Mouse (Mus musculus) heart, embryonic 11.5 days (tissue): ENCODE results near the gene Aifm2. TPM values are rescaled to one million over a fixed set of nuclear protein-coding genes. Genes with fewer than 3 reads are reported as not detected.
A peak's percentile ranks its signal among the peaks of the same experiment; 100 is the strongest.

Source experiments
- ATAC-seq: fragments of 200-750 bp; cut with Nextera tagmentation; replicated peaks from 2 replicates; pipeline ENCODE4 v1.8.0; 2017; ENCODE audit warnings: moderate library complexity; ENCODE audit not compliant: insufficient number of reproducible peaks, low FRiP score, low TSS enrichment
- H3K27ac ChIP-seq: fragments of 300-500 bp; sonication (generic); 2 replicates; pipeline ENCODE4 v1.5.1; 2014; ENCODE audit warnings: mild to moderate bottlenecking, low read depth, low read length
- H3K27me3 ChIP-seq: fragments of 300-500 bp; sonication (generic); 2 replicates; pipeline ENCODE4 v1.6.1; 2014; ENCODE audit warnings: mild to moderate bottlenecking, low read length, mixed read lengths; ENCODE audit not compliant: control insufficient read depth, insufficient read depth
- H3K36me3 ChIP-seq: fragments of 300-500 bp; sonication (generic); 2 replicates; pipeline ENCODE4 v1.6.1; 2014; ENCODE audit warnings: mild to moderate bottlenecking, low read length, moderate library complexity, mixed read lengths; ENCODE audit not compliant: control insufficient read depth, insufficient read depth
- H3K4me1 ChIP-seq: fragments of 300-500 bp; sonication (generic); 2 replicates; pipeline ENCODE4 v1.6.1; 2014; ENCODE audit warnings: low read length; ENCODE audit not compliant: control insufficient read depth, insufficient read depth
- H3K4me2 ChIP-seq: fragments of 300-500 bp; sonication (generic); 2 replicates; pipeline ENCODE4 v1.6.1; 2014; ENCODE audit warnings: mild to moderate bottlenecking, moderate library complexity
- H3K4me3 ChIP-seq: fragments of 300-500 bp; sonication (generic); 2 replicates; pipeline ENCODE4 v1.5.1; 2014; ENCODE audit warnings: low read depth, low read length
- H3K9ac ChIP-seq: fragments of 300-500 bp; sonication (generic); 2 replicates; pipeline ENCODE4 v1.6.1; 2014; ENCODE audit warnings: mild to moderate bottlenecking, low read depth, low read length, moderate library complexity
- H3K9me3 ChIP-seq: fragments of 300-500 bp; sonication (generic); replicated peaks from 2 replicates; pipeline ENCODE4 v1.6.1; 2016; ENCODE audit warnings: low read length; ENCODE audit not compliant: control insufficient read depth
- WGBS: fragments of 180-500 bp; shearing (Covaris S2); extraction: QIAGEN DNeasy Blood & Tissue Kit; methylation state at CpG from one replicate; pipeline ENCODE4 v1.1.7; 2014; ENCODE audit not compliant: insufficient replicate concordance; 5-methylcytosine and 5-hydroxymethylcytosine counted together
- polyA plus RNA-seq: library from polyadenylated mRNA; unstranded; fragments of >200 nt; fragmentation: Nextera tagmentation; extraction: Ambion mirVana; gene quantifications from 2 replicates; pipeline ENCODE4 v1.2.1, GENCODE M21; 2014

Gene Aifm2
- polyA plus RNA-seq, 1 experiment from 2014 or later, result 15.6 TPM

DNA sequence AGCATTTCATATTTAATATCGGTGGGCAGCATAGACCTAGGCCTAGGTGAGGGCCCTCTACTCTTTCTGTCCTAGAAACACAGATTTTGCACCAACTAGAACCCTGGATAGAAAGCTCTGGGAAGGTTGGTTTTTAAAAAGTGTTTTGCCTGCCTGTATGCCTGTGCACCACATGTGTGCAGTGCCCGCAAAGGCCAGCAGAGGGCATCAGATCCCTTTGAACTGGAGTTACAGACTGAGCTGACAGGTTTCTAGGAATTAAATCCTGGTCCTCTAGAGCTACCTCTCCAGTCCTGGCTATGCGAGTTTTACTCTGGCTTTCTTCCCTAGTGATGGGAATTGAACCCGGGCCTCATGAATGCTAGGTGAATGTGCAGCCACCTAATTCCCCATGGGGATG, 30.1 kb downstream of the Aifm2 start:
- Histone ChIP-seq H3K27ac (no peak overlapping the region), H3K9ac (no peak overlapping the region), H3K4me1 (no peaks in the 10 kb centered on the region), H3K36me3 (peaks cover 63% of the 10 kb centered on the region), H3K27me3 (no peaks in the 10 kb centered on the region), H3K4me2 (no peak overlapping the region), H3K4me3 (no peak overlapping the region), H3K9me3 (no peaks in the 10 kb centered on the region)
- WGBS, result 79% methylated on average over 4 of the region's 4 CpGs
- no peak for ATAC-seq

DNA sequence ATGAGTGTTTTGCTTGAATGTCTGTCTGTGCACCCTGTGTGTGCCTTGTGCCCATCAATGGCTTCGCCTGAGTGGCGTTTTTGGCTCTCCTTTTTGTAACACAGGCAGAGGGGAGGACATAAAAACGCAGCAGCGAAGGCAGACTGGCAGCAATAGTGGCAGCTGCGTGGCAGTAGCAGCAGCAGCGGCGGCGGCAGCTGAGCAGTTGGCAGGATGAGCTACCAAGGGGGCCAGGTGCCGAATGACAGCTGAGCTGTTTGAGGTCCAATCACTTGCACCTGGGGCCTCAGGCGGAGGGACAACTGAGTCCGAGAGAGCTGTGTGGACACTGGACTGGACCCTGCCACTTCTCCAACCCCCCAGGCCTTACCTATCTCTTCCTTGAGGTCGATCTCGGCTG, 32.2 kb downstream of the Aifm2 start:
- no peak overlapping the region for H3K4me3 ChIP-seq
- H3K9ac ChIP-seq, result no peak overlapping the region
- H3K4me1 ChIP-seq, result no peaks in the 10 kb centered on the region
- WGBS, result 85% methylated on average over 13 of the region's 13 CpGs
- peaks cover 53% of the 10 kb centered on the region for H3K36me3 ChIP-seq
- H3K9me3 ChIP-seq, result no peaks in the 10 kb centered on the region
- H3K27ac ChIP-seq, result no peak overlapping the region
- no peak overlapping the region for H3K4me2 ChIP-seq
- no peak for ATAC-seq
- no peaks in the 10 kb centered on the region for H3K27me3 ChIP-seq

DNA sequence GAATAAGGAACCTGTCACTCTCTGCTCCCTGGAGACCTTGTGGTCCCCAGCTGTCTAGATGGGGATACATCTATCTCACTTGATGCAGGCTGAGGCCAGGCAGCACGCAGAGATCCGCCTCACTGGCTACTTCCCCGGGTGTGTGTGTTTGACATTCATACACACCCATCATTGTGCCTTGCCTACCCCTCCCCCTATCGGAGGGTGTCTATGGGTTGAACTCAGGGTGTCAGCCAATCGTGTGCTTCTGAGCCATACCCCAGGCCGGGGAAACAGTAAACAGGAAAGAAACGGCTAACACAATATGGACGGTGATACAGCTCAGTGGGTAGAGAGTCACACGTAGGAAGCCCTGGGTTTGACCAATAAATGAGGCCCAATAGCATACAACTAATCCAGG, 35.0 kb downstream of the Aifm2 start:
- H3K9ac ChIP-seq, result no peak overlapping the region
- H3K27me3 ChIP-seq, result no peaks in the 10 kb centered on the region
- no peak overlapping the region for H3K27ac ChIP-seq
- no peak for ATAC-seq
- H3K36me3 ChIP-seq, result peaks cover 47% of the 10 kb centered on the region
- no peak overlapping the region for H3K4me2 ChIP-seq
- H3K4me3 ChIP-seq, result no peak overlapping the region
- no peaks in the 10 kb centered on the region for H3K9me3 ChIP-seq
- 82% methylated on average over 9 of the region's 9 CpGs for WGBS
- H3K4me1 ChIP-seq, result no peaks in the 10 kb centered on the region

DNA sequence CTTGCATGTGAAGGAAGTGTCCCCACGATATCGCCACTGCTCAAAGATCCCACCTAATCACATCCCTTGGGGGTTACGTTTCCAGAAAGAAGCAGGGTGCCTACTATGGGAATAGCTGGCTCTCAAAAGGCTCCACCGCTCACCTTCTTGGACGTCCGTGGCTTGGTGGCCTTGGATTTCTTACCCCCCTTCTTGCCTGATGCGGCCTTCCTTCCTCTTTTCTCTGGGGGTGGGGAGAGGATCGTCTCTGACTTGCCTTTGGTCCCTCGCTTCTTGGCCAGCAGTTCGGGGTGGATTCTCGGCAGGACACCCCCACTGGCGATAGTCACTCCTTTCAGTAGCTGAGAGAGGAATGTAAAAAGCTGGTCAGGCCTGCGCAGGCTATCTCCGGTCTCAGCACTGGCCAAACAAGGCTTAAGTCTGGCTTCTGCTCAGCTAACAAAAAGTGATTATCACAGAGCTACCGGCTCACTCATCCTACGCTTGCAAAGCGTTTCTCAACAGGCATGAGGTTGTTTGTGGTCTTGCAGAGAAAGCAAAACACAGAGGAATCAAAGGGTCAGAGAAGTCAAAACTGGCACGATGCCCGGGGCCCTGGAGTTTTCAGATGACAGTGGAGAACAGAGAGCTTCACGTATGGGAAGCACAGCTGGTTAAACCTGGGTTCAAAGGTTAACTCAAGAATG, 36.6 kb downstream of the Aifm2 start:
- H3K36me3 ChIP-seq, result peaks cover 36% of the 10 kb centered on the region
- no peaks in the 10 kb centered on the region for H3K27me3 ChIP-seq
- H3K9ac ChIP-seq, result no peak overlapping the region
- H3K9me3 ChIP-seq, result no peaks in the 10 kb centered on the region
- ATAC-seq, result no peak
- no peak overlapping the region for H3K4me2 ChIP-seq
- WGBS, result 76% methylated on average over 20 of the region's 20 CpGs
- H3K4me3 ChIP-seq, result no peak overlapping the region
- no peak overlapping the region for H3K27ac ChIP-seq
- H3K4me1 ChIP-seq, result no peaks in the 10 kb centered on the region

DNA sequence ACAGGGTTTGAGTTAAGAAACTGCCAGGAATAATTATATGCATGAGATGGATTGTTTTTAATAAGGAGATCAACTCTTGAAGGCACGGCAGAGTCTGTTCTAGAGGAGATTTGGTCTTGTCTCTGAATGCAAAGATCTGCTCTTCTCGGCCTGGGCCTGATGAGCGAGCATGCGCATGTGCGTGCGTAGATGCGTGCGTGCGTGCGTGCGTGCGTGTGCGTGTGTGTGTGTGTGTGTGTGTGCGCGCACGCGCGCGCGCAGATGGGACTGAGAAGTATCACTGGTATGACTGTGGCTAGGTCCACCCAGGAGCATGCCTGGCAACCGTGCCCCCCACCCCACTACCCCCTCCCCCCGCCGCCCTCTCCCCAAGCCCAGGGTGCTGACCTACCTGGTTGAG, 38.0 kb downstream of the Aifm2 start:
- Histone ChIP-seq H3K4me1 (no peaks in the 10 kb centered on the region; the same call in 1 of the 2 replicates), H3K27me3 (no peaks in the 10 kb centered on the region), H3K27ac (no peak overlapping the region), H3K36me3 (peaks cover 23% of the 10 kb centered on the region), H3K4me2 (no peak overlapping the region), H3K9ac (no peak overlapping the region), H3K4me3 (no peak overlapping the region), H3K9me3 (no peaks in the 10 kb centered on the region)
- 93% methylated on average over 23 of the region's 23 CpGs for WGBS
- no peak for ATAC-seq

DNA sequence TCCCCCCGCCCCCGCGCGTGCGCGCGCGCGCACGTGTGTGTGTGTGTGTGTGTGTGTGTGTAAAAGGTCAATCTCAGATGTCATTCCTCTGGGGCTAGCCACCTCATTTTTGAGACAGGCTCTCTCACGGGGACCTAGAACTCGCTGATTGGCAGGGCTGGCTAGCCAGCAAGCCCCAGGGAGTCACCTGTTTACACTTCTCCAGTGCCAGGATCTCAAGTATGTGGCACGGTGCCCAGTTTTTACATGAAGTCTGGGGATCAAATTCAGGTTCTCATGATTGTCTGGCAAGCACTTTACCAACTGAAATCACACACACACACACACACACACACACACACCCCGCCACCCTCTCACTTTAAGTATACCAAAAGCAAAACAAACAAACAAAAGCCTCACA, 42.0 kb downstream of the Aifm2 start:
- no peak for ATAC-seq
- Histone ChIP-seq H3K27ac (no peak overlapping the region), H3K9me3 (no peaks in the 10 kb centered on the region), H3K4me1 (peaks cover 11% of the 10 kb centered on the region), H3K4me2 (no peak overlapping the region), H3K36me3 (peaks cover 15% of the 10 kb centered on the region), H3K27me3 (no peaks in the 10 kb centered on the region), H3K4me3 (no peak overlapping the region), H3K9ac (no peak overlapping the region)
- WGBS, result 87% methylated on average over 14 of the region's 14 CpGs

DNA sequence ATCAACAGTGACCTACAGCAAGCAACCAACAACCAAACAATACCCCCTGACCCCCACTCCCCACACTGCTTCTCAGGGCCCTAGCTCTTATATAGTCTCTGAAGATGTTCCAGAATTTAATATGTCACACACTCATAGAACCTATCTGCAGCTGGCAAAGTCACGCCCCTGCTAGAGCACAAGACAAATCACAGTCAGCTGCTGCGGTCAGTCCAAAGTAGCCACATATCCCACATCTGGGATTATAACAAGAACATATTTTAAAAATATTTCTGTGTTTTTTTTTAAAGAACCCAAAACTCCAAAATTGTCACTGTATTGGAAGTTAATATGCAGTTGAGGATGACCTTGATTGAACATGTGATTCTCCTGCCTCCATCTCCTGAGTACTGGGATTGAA, 43.8 kb downstream of the Aifm2 start:
- 97% methylated on average over 2 of the region's 2 CpGs for WGBS
- Histone ChIP-seq H3K9ac (no peak overlapping the region), H3K4me2 (no peak overlapping the region), H3K27ac (peak overlapping the region; percentile 84), H3K27me3 (no peaks in the 10 kb centered on the region), H3K4me3 (no peak overlapping the region), H3K4me1 (peaks cover 11% of the 10 kb centered on the region), H3K36me3 (peaks cover 9% of the 10 kb centered on the region), H3K9me3 (no peaks in the 10 kb centered on the region)
- no peak for ATAC-seq

DNA sequence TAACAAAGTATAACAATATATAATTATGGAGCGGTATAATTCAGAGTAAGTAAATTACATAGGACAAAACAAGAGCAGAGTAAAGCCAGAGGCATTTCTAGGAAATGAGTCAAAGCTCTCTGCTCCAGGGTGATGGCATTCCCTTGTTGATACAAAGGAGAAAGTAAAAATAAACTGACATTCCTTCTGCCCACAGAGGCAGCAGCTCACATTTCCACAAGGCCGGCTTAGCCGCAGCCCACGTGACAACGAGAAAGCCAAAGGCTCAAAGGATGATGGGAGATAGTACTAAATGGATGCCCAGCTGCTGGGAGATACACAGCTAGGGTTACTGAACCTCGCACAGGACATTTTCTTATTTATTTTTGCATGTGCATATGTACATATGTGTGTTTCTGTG, 44.8 kb downstream of the Aifm2 start:
- Histone ChIP-seq H3K9ac (no peak overlapping the region), H3K4me1 (peaks cover 15% of the 10 kb centered on the region), H3K36me3 (peaks cover 8% of the 10 kb centered on the region), H3K9me3 (no peaks in the 10 kb centered on the region), H3K27me3 (no peaks in the 10 kb centered on the region), H3K27ac (peak overlapping the region; percentile 84), H3K4me2 (no peak overlapping the region), H3K4me3 (no peak overlapping the region)
- ATAC-seq, result no peak; the same call in 1 of the 2 replicates
- WGBS, result 28% methylated on average over 6 of the region's 6 CpGs

DNA sequence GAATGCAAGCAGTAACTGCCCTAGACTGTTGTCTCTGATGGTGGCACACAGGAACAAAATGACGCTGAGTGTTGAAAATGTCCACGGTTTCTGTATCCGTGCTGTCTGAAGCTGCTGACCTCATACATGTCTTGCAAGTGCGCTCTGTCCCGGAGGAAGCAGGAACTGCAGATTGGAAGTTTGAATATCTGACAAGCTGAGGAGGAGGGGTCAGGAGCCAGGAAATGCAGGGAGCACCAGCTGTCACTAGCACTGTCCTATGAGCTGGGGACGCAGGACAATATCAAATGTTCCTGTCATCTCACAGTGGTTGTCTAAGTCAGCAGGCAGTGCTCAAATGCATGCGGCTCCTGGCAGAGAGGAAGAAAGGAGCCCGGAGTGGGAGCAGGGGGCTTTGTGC, 49.6 kb downstream of the Aifm2 start:
- H3K9ac ChIP-seq, result no peak overlapping the region
- no peaks in the 10 kb centered on the region; the same call in 1 of the 2 replicates for H3K36me3 ChIP-seq
- WGBS, result 48% methylated on average over 8 of the region's 8 CpGs
- no peak overlapping the region for H3K4me3 ChIP-seq
- peak overlapping the region; percentile 66 for H3K27ac ChIP-seq
- H3K4me2 ChIP-seq, result peak overlapping the region; percentile 29; the same call in 1 of the 2 replicates
- H3K9me3 ChIP-seq, result no peaks in the 10 kb centered on the region
- H3K4me1 ChIP-seq, result peaks cover 18% of the 10 kb centered on the region
- no peaks in the 10 kb centered on the region for H3K27me3 ChIP-seq
- ATAC-seq, result no peak
